Mouse (Mus musculus) cortical plate, adult 2 months (tissue): ENCODE data around the gene Fhl2. TPM values are rescaled to one million over a fixed set of nuclear protein-coding genes. Genes with fewer than 3 reads are reported as not detected.

ENCODE experiments used
- H3K27ac ChIP-seq: fragments of 200-500 bp; 2 replicates; pipeline ENCODE4 v1.5.1; 2012; ENCODE audit warnings: low read length, control low read depth, inconsistent platforms; ENCODE audit not compliant: insufficient read depth
- H3K4me1 ChIP-seq: fragments of 200-500 bp; 2 replicates; pipeline ENCODE4 v1.6.1; 2011; ENCODE audit warnings: low read length; ENCODE audit not compliant: control insufficient read depth, insufficient read depth
- H3K4me3 ChIP-seq: fragments of 200-500 bp; 2 replicates; pipeline ENCODE4 v1.5.1; 2011; ENCODE audit warnings: mild to moderate bottlenecking, low read length, control low read depth; ENCODE audit not compliant: insufficient read depth
- CTCF ChIP-seq: fragments of 200-500 bp; IDR thresholded peaks from 2 replicates; pipeline ENCODE4 v1.5.1; 2011; ENCODE audit warnings: mild to moderate bottlenecking, control low read depth, low read length; ENCODE audit not compliant: insufficient read depth; ENCODE audit errors: extremely low read depth
- POLR2A ChIP-seq: fragments of 200-500 bp; IDR thresholded peaks from 2 replicates; pipeline ENCODE4 v1.6.1; 2011; ENCODE audit warnings: mild to moderate bottlenecking, low read length, control low read depth; ENCODE audit not compliant: insufficient read depth; ENCODE audit errors: extremely low read depth
- polyA plus RNA-seq: library from polyadenylated mRNA; depleted of rRNA; stranded (reverse); fragments of >200 nt; gene quantifications from 2 replicates; pipeline ENCODE4 v1.2.3, GENCODE M21; 2012

The Fhl2 gene
- polyA plus RNA-seq, 1 experiment = 88.7 TPM

- TF ChIP-seq CTCF (no peak), POLR2A (no peak)
- peaks cover 2% of the 10 kb centered on the region; the same call in 1 of the 2 replicates for H3K4me1 ChIP-seq
- H3K27ac ChIP-seq = no peak overlapping the region
- no peak overlapping the region for H3K4me3 ChIP-seq
Observed at GRCm38 (mm10) chr1:43153538-43153937, 43.2 kb downstream of the Fhl2 start.

- Histone ChIP-seq H3K4me1 (peaks cover 2% of the 10 kb centered on the region; the same call in 1 of the 2 replicates), H3K4me3 (no peak overlapping the region), H3K27ac (no peak overlapping the region)
- TF ChIP-seq CTCF = no peak
- no peak for TF ChIP-seq POLR2A
Observed at GRCm38 (mm10) chr1:43152626-43153025, 44.2 kb downstream of the Fhl2 start.

- no peak overlapping the region for H3K4me3 ChIP-seq
- no peak overlapping the region for H3K27ac ChIP-seq
- TF ChIP-seq CTCF = no peak
- TF ChIP-seq POLR2A = no peak
- peaks cover 2% of the 10 kb centered on the region; the same call in 1 of the 2 replicates for H3K4me1 ChIP-seq
Observed at GRCm38 (mm10) chr1:43150225-43150624, 46.6 kb downstream of the Fhl2 start.

DNA sequence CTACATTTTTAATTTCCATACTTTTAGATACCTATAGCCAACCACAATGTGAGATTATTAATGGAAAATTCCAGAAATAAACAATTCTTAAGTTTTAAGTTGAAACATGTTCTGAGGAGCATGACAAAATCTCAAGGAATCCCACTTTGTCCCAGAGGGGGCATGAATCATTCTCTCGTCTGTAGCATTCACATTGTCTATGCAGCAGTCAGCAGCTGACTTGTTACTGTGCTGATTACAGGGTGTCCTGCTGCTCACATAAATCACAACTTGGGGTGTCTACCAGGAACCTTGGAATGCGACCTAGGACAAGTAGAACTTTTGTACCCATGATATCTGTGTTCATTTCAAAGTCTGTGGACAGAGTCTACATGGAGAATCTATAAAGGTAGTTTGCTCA, 49.3 kb downstream of the Fhl2 start:
- H3K4me1 ChIP-seq = peaks cover 2% of the 10 kb centered on the region; the same call in 1 of the 2 replicates
- no peak overlapping the region for H3K4me3 ChIP-seq
- H3K27ac ChIP-seq = no peak overlapping the region
- no peak for TF ChIP-seq CTCF
- no peak for TF ChIP-seq POLR2A

DNA sequence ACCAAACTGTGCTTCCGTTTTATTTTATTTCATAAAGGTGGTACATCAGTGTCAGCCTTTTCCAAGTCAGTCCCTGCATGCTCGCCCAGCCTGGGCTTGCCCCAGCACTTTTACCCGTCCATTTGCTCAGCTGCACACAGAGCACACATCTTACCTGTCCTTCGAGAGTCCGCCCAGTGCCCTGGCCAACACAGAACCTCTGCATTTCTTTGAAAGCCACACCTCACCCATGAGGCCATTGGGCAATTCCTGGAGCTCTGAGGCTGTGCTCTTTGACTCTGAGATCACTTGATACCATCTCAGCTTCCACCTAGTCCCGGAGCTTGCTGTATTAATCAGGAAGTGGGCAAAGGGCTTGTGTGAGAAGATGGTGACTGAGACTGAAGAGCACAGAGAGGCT, 51.4 kb downstream of the Fhl2 start:
- TF ChIP-seq CTCF (no peak), POLR2A (no peak)
- H3K4me1 ChIP-seq = peaks cover 12% of the 10 kb centered on the region
- H3K4me3 ChIP-seq = no peak overlapping the region
- no peak overlapping the region for H3K27ac ChIP-seq

DNA sequence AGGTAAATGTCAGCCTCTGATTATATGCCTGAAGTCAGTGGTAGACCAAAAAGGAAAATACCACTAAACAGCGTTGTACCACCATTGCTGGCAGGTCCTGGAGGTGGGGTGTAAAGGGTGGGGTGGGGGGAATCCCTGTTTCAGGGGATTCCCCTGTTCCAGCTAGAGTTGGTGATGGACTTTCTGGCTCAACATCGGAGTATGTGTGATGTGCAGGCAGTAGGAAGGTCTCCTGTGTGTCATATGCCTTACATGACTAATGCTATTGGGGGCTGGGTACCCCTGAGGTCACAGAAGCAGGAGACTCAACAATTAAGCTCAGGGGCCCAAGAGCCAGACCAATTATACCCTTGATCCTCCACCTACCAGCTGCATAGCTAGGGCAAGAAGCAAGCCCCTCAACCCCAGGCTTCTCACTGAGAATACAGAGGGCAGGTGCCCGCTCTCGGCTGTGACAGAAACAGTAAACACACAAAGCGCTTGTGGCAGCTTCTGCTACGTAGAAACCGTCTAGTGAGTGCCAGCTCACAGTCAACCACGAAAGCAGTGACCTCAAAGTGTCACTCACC, 52.4 kb downstream of the Fhl2 start:
- no peak for TF ChIP-seq POLR2A
- no peak for TF ChIP-seq CTCF
- no peak overlapping the region for H3K4me3 ChIP-seq
- no peak overlapping the region for H3K27ac ChIP-seq
- peaks cover 12% of the 10 kb centered on the region for H3K4me1 ChIP-seq

DNA sequence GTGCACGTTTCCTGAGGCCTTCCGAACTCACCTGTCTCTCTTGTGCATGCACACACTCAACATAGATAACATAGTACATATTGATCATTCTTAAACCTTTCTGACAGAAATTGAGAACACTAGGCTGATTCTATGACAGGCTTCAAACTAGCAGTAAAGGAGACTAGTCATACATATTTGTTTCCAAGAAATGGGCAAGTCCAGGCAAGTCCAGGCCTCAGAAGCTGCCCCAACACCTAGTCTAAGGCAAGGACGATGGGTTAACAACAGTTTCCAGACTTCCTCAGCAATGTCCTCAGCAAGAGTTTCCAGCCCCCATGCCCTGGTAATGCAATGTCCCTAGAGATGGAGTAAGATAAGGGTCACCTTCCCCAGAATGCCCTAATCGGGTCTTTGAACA, 53.0 kb downstream of the Fhl2 start:
- TF ChIP-seq POLR2A (no peak), CTCF (no peak)
- no peak overlapping the region for H3K27ac ChIP-seq
- peaks cover 12% of the 10 kb centered on the region for H3K4me1 ChIP-seq
- H3K4me3 ChIP-seq = no peak overlapping the region

- TF ChIP-seq POLR2A = no peak
- TF ChIP-seq CTCF = peak; percentile 52
- Histone ChIP-seq H3K4me3 (no peak overlapping the region), H3K27ac (no peak overlapping the region), H3K4me1 (peaks cover 13% of the 10 kb centered on the region)
Observed at GRCm38 (mm10) chr1:43143284-43143683, 53.5 kb downstream of the Fhl2 start.

DNA sequence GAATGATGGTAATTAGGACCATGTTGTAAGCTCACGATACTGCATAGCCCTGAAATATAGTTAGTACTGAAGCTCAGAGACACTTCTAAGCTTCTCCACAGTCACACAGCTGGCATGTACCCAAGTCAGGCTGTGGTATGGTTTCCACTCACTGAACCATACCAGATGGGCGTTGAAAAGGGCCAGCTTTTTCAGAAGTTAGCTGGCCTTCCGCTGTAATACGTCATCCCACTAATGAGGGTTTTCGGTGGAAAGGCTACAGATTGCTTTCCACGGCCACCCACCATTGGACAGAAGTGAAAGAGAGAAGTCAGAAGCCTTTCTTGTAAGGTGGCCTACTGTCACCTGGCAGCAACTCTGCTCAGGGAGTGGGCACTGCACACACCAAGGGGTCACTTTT, 53.9 kb downstream of the Fhl2 start:
- no peak for TF ChIP-seq CTCF
- TF ChIP-seq POLR2A = no peak
- Histone ChIP-seq H3K27ac (no peak overlapping the region), H3K4me1 (peaks cover 15% of the 10 kb centered on the region), H3K4me3 (no peak overlapping the region)

DNA sequence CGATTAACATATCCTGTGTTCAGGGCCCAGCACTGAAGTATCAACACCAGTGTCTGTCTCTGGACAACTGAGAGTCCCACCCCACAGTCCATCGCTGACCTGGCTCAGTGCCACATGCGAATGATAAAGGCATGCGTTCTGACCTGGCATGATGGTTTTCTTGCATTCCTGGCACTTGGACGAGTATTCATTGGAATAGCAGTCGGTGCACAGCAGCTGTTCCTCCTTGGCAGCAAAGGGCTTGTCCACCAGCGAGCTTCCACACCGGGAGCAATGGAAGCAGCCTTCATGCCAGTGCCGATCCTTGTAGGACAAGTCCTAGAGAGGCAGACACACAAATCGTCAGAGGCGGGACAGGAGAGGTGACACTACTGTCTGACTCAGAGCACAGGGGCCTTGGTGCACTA, 55.2 kb downstream of the Fhl2 start:
- no peak overlapping the region for H3K27ac ChIP-seq
- TF ChIP-seq CTCF (no peak), POLR2A (no peak)
- H3K4me1 ChIP-seq = peaks cover 18% of the 10 kb centered on the region
- H3K4me3 ChIP-seq = no peak overlapping the region
